Mouse (Mus musculus) gastrocnemius, postnatal 36 days (tissue): ENCODE measurements around the gene Hoxa5. TPM values are rescaled to one million over a fixed set of nuclear protein-coding genes. Genes with fewer than 3 reads are reported as not detected.
A peak's percentile ranks its signal among the peaks of the same experiment; 100 is the strongest.

Source experiments
- DNase-seq, 2 experiments: peaks; one replicate each; pipeline ENCODE4 v3.0.0; 2022
- intact Hi-C: fragments of 180-260 bp; cut with DNase I; formaldehyde crosslinking; loops from one replicate; pipeline ENCODE4 v1.15.1; 2025
- total RNA-seq, 2 experiments: library from RNA; stranded (reverse); gene quantifications; 2 replicates each; pipeline ENCODE4 v1.2.3; 2021

The Hoxa5 gene
- total RNA-seq, 2 experiments from 2014 or later: 1.6 to 2.0 TPM

DNA sequence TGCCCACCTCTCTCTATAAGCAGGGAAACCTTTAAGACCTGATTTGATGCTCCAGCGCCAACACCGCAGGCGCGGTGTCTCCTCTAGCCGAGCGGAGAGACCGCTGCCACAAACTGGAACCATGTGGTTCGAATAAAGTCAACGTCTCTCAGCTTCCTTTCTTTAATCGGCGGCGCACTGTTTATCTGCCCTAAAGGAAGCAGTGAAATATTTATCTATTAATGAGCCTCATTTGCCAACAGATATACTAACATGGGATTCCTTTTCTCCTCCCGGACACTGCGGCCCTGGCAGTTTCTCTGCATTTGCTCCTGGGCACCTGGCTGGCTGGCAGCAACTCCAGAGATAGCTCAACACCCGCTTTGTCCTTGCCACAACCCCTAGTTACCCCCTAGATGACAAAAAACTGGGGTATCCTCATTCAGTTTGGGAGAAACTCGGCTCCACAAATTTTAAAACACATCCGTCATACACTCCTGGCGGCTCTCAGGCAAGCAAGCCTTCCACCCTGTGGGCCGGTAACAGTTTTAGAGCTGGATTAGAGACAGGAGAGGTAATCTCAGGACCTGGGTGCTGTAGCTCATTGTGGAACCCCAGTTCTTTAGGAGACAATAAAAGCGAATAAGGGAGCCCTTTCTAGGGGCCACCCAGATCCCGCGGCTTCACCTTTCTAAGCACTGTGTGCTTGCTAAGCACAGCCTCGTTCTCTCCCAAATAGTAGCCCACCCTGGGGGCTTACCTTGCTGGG lies 13.7 kb upstream of the Hoxa5 start:
- intact Hi-C loops: loop anchor here (10.0 kb wide), 1 partner anchor 833 kb away; no protein-coding TSS in a partner anchor
- DNase-seq: no peak

DNA sequence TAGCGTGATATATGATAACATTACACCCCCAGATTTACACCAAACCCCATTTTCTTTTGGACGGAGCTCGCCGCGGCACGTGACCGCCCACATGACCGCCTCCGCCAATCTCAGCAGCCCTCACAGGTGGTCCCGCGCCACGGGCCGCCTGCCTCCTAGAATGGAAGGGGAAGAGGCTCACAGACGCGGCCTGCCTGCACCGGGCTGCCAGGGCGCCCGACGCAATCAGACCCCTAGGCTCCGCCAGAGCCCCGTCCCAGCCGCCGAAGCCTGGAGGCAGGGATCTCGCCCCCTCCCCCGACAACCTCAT lies 13.0 kb upstream of the Hoxa5 start:
- peak; percentile 74 to 77 for DNase-seq
- intact Hi-C loops: loop anchor here (10.0 kb wide), 1 partner anchor 833 kb away; no protein-coding TSS in a partner anchor

DNA sequence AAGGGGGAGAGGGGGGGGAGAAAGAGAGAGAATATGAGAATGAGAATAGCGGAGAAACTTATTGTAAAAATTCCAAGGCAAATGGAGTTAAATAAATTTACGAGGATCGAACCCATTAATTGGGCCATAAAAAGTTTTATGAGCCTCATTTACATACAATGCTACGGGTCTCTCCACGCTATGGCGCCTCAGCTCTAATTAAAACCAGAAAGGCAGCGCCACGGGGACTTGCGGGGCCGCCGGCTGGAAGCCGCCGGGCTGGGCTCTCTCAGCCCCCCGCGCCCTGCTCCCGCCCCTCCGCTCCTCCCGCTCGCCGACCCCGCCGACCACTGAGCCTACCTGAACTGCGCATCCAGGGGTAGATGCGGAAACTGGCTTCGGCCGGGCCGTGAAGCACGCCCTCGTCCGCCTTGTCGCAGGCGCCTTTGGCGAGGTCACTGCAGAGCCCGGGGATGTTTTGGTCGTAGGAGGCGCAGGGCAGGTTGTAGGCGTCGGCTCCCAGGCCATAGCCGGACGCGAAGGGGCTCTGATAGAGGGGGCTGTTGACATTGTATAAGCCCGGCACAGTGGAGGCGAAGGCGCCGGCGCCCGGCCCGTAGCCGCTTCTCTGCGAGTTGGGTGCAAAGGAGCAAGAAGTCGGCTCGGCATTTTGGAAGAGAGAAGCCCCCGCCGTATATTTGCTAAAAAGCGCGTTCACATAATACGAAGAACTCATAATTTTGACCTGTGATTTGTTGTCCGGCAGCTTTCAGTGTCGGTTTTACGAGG lies 12.5 kb upstream of the Hoxa5 start:
- intact Hi-C loops: loop anchor here (10.0 kb wide), 1 partner anchor 832 kb away; no protein-coding TSS in a partner anchor
- DNase-seq: peak in 1 of 2 experiments; percentile 47

DNA sequence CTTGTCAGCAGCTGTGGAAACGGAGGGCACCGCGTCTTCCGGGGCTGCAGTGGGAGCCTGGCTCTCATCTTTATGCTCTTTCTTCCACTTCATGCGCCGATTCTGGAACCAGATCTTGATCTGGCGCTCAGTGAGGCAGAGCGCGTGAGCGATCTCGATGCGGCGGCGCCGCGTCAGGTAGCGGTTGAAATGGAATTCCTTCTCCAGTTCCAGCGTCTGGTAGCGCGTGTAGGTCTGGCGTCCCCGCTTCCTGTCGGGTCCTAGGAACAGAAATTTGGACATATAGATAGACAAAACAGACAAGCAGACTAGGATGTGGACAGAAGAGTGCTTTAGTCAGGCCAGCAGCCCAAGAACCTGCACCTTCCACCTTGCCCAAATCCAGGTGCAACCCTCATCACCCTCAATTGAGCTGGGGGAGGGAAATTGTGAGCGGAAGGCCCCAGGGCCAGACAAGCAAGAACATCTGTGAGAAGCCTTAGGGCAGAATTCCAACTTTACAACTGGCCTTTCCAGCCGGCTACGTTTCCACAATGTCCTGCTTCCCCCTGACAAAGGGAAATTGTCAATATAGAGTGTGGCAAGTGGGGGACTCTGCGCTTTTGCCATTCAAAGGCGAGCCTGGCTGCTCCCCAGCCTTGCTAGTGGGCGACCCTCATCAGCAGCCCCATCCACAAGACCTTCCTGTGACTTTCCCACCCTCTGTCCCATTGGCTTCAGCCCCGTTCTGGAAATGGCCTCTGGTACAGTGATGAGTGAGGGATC lies 11.6 kb upstream of the Hoxa5 start:
- intact Hi-C loops: loop anchor here (10.0 kb wide), 1 partner anchor 831 kb away; no protein-coding TSS in a partner anchor
- DNase-seq: no peak

DNA sequence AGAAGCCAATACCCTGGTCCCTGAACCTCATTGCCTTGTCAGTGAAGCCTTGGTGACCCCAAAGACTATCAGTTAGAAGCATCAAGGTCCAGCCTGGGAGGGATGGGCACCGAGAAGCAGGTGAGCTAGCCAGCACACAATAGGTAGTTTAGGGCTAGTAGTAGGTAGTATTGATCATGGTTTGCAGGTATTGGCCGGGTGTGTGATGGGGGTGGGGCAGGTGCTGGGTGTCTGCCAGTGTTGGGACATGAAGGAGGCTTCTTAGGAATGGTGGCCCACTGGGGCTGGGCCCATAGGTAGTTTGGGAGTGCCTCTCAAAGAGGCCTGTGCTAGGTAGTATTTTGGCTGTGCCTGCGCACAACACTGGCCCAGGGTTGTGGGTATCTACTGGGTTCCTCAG lies 10.7 kb upstream of the Hoxa5 start:
- DNase-seq: no peak
- intact Hi-C loops: loop anchor here (10.0 kb wide), 1 partner anchor 830 kb away; no protein-coding TSS in a partner anchor

DNA sequence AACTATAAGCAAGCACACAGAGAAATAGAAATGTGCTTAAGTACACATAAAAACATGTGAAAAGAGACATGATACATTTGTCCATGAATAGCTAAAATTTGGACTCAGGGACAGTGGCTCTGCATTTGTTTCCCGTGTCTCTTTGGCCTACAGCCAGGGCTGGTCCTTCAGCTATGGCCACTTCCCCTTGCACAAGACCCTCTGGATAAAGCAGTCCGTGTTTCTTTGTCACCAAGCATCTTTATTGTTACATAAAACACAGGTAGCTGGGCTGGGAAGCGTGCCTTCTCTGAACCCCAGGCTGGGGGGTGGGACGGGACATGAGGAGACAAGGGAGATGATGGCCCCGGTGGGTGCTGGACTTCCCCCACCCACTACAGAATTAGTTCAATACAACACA lies 9.9 kb upstream of the Hoxa5 start:
- no peak for DNase-seq
- intact Hi-C loops: loop anchor here (10.0 kb wide), 1 partner anchor 829 kb away; no protein-coding TSS in a partner anchor

DNA sequence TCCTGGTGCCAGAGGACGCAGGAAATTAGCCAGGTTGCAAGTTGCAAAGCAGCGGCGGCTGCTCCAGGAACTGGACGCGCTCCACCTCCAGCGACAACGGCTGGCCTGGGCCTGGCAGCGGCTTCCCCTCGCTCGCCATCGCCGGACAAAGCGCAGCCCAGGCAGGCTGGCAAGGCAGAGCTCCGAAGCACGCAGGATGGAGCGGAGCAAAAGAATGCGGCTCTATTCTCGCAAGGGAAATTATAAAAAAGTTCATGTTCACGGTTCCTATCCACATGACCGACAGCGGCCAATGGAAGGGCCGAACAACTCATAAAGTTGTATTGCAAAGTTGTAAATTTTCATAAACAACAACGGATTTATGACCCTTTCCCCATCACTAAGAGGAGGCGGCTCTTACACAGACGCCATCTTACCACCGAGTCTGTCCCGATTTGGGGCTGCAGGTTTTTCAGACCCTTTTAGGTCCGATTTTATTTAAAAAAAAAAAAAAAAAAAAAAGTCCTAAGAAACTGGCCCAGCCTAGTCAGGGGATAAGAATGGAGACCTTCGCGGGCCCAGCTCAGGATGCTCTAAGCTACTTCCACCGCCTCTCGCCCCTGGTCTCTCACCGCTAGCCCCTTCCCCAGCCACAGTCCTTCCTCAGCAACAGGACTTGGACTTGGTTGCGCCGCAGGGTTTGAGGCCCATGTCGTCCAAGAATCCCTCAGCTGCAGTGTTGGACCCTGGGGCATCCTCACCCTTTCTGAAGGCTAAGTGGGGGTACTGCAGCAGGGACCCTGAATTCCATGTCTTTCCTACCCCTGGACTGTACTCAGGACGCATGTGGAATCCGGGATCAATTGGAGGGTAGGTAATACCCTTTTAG lies 9.0 kb upstream of the Hoxa5 start, which contains the start of the genes Hoxa3 and Gm28308:
Hoxa3 (minus strand) TSS at position 218 of the 868 bp plus-strand sequence.
Gm28308 (minus strand) TSS at position 221 of the 868 bp plus-strand sequence.
- peak; percentile 64 to 71 for DNase-seq
- intact Hi-C loops: loop anchor here (10.0 kb wide), 1 partner anchor 829 kb away; no protein-coding TSS in a partner anchor

DNA sequence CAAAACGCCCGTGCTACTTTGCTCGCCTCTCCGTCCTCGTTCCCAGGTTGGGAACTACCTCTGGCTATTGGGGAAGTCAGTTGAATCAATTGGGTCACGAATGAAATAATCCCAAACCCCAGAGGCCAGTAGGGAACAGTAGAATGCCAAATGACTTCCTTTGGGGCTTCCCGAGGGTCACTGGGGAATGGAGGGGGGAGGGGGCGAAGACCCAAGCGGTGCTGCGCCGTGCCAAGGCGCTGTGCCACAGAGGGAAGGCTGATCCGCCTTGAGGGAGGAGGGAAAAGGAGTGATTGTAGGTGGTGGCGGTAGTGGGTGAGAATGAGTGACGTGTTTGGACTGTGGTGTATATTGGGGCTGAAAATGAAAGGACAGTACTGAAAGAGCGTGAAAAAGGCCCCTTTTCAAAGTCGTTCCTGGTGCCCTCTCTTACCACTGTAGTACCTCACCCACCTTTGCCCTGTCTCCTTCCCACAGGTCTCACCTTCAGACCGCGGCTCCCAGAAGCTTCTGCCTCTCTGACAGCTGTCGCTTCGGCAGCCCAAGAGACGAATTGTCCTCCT lies 8.2 kb upstream of the Hoxa5 start:
- peak in 1 of 2 experiments; percentile 41 for DNase-seq
- intact Hi-C loops: loop anchor here (10.0 kb wide), 1 partner anchor 828 kb away; no protein-coding TSS in a partner anchor

DNA sequence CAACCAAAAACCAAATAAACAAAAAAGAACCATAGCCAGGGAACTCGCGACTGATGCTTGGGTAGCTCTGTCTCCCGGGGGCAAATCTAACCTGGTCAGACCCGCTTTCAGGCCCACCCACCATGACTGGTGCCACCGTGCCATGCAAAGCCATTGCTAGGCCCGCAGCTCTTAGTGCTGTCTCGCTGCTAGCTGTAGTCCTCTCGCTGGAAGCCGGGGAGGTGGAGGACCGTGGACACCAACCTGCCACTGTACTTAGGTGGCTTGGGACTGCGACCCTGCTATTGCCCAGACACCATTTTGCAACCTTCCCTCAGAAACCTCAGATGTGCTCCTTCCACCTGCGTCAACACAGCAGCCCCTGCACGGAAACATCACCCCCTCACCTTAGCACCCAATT lies 7.6 kb upstream of the Hoxa5 start:
- peak in 1 of 2 experiments; percentile 32 for DNase-seq
- intact Hi-C loops: loop anchor here (10.0 kb wide), 1 partner anchor 827 kb away; no protein-coding TSS in a partner anchor

DNA sequence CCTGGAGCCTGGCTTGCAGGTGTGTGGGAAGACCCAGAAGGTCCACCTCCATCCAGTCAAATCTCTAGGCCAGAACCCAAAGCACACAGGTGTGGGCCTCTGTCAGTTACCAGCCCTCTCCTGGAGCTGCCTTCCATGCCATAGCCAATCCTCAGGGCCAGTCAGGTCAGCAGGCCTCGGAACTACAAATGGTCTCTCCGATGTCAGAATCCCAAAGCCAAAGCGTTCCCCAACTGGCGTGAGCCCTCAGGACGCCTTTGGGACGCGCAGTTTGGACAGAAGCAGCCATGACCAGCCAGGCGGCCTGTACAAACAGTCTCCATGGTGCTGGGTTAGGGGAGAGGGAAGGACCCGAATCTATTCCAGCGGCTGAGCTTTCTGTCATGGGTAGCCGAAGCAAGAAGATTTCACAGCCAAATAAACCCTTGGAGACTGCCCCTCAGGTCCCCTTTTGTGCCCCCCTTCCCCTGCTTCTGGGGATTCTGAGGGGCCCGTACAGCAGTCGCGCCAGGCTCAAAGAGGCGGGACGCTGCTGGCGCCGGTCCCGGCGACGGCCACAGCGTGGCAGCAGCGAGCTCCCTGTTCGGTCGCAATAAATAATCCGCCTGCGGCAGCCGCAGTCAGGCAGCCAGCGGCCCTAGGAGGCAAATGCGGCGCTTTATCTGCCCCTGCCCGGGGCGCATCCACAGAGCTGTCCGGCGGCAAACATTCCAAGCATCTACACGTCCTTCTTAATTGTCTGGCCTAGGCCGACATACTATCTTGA lies 7.0 kb upstream of the Hoxa5 start:
- intact Hi-C loops: loop anchor here (10.0 kb wide), 1 partner anchor 827 kb away; no protein-coding TSS in a partner anchor
- peak; percentile 63 to 73 for DNase-seq

DNA sequence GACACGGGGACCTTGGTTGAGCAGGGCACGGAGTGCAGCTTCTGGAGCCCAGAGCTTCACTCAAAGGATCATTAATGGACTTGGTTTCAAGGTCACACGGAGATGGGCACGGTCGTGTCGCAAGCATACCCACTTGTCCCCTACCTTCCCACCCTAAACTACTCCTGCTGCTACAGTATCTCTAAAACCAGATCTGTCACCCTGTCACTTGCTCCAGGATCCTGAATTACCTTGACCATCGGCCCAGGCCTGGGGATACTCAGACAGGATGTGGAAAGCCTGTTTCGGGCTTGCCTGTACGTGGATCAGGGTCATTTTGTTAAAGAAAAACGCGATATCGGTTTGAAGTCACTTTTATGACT lies 5.3 kb upstream of the Hoxa5 start:
- no peak for DNase-seq
- intact Hi-C loops: loop anchor here (5.0 to 10.0 kb wide), 3 partner anchors 47 to 825 kb away; partner anchors contain the start of gene Hoxa2

DNA sequence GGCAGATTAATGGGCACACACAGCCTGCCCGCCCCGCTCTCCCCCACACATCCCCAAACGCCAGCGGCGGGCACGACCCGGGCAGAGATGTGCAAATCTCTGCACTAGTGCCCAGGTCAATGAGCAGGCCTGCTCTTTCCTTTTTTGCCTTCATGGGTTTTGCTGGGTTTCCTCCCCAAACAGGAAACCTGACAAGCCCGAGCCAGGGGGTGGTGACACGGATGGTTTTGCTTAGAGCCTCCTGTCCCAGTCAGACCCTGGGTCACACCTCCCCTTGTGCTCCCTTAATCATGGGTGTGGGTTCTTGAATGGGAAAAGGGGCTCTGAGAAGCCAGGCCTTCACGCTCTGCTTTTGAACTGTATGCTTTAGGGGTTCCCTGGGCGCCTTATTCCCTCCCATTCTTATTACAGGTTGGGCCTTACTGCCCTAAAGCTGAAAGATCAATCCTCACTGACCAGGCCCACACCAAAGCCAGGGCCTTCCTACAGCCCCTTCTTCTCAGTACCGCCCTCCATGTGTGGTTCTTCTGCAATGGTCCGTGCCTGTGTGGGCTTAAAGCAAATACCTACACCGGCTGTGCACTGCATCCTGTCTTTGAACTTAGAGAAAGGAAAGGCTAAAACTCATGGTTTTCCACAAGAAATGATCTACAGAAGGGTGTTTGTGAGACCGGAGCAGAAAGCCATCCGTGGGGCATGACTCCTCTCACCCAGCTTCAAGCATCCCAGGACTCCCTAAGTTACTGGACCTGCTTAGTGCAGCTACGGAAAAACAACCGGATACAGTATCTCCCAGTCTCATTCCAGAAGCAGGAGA lies 4.7 kb upstream of the Hoxa5 start:
- intact Hi-C loops: loop anchor here (5.0 kb wide), 2 partner anchors 47 to 337 kb away; partner anchors contain the start of gene Hoxa2
- no peak for DNase-seq

DNA sequence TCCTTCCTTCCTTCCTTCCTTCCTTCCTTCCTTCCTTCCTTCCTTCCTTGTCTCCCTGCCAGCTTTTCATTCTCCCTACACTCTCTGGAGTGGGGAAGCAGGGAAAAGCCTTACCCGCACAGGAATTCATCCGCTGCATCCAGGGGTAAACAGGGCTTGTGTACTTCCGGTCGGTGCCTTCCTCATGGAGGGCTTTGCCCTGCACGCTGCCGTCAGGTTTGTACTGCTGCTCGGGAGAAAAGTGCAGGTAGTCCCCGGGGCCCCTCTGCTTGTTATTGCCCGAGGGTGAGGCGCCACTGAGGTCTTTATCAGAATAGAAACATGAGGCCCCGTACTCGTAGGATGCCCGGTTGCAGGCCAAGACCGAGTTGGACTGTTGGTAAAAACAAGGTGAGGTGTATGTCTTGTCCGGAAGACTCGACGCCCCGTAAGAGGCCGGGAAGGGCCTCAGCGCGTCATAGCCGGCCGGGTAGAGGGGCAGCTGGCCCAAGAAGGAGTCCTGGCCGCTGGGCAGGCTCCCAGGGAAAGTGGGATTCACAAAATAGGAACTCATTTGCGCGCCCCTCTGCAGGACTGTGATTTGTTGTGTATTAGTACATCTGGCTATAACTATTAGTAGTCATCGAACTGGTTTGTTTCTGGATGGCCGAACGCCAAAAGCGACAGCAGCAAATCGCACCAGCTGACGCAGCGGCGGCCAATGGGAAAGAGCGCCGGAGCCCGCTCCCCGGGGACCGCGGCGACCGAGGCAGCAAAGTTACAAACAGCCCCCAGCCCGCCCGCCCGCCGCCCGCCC lies 3.9 kb upstream of the Hoxa5 start, which contains the start of gene Hoxa6:
Hoxa6 (minus strand) TSS at position 651 of the 796 bp plus-strand sequence.
- peak; percentile 36 to 40 for DNase-seq
- intact Hi-C loops: loop anchor here (5.0 kb wide), 2 partner anchors 46 to 336 kb away; partner anchors contain the start of gene Hoxa2

DNA sequence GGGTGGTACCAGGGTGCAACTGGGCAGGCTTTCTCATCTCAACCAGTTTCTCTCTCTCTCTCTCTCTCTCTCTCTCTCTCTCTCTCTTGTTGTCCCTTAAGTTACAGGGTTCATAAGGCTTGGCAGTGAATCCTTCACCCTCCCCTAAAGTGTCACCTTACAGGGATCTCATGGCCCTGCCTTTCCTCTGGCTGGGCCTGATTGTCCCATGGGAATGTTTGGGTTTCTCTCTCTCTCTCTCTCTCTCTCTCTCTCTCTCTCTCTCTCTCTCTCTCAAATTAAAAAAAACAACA lies 3.2 kb upstream of the Hoxa5 start:
- DNase-seq: no peak
- intact Hi-C loops: loop anchor here (5.0 kb wide), 2 partner anchors 45 to 335 kb away; partner anchors contain the start of gene Hoxa2

DNA sequence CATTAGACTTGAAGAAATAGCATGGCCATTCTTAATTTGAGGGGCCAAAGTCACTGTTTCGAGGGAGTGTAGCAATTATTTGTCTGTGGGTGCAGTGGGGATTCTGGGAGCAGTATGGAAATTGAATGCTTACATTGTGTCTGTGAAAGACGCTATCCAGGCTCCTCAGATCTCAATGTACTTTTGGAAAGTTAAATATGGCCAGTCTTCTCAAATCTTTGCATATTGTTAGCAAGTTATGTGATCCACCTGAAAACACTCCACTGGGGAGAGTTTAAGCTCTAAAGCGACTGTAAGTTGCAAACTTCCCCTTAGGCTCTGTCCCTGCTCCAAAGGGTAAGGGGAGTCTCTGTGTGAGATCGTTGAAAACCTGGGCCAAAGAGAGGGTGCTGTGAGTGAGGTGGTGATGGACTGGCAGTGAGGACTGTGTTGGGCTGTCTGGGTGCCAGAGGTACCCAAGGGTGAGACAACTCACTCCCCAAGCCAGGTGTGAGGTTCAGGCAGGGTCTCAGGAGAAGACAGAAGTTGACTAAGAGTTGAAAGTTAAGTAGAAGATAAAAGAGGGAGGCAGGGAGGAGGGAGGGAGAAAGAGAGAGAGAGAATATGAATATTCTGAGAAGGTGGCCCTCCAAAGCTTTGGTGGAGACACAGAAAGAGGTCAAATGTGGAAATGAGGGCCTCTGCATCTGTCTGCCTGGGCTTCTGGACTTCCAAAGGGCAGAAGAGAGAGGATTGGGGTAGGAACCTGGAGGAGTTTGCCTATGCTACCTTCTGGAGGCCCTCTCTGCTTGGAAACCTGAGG lies 2.7 kb upstream of the Hoxa5 start:
- intact Hi-C loops: loop anchor here (5.0 kb wide), 2 partner anchors 45 to 335 kb away; partner anchors contain the start of gene Hoxa2
- DNase-seq: no peak
